Mouse (Mus musculus) ES-E14 (cell line): Measurements from ENCODE around the gene Tnnc1. TPM values are rescaled to one million over a fixed set of nuclear protein-coding genes. Genes with fewer than 3 reads are reported as not detected.

Source experiments
- DNase-seq: peaks from one replicate; pipeline ENCODE4 v3.0.0-alpha.2; 2013; ENCODE audit warnings: low read depth, low spot score
- H3K27ac ChIP-seq: 2 replicates; pipeline ENCODE4 v1.5.1; 2012; ENCODE audit warnings: low read depth, mild to moderate bottlenecking, low read length, moderate library complexity, mixed read lengths; ENCODE audit not compliant: poor library complexity, insufficient read depth, severe bottlenecking
- H3K36me3 ChIP-seq: 2 replicates; pipeline ENCODE4 v1.6.1; 2012; ENCODE audit warnings: mild to moderate bottlenecking, low read length, moderate library complexity, mixed read lengths; ENCODE audit not compliant: control insufficient read depth, poor library complexity, insufficient read depth, severe bottlenecking
- H3K4me1 ChIP-seq, 2 experiments: fragments of 150-350 bp in 1 of 2; sonication (generic) in 1 of 2; 2 replicates each; pipeline ENCODE4 v1.6.1; 2012; ENCODE audit warnings: low read length in 2 of 2, mild to moderate bottlenecking in 1 of 2, mixed read lengths in 1 of 2; ENCODE audit not compliant: control insufficient read depth in 2 of 2, insufficient read depth in 2 of 2, poor library complexity in 1 of 2
- H3K4me3 ChIP-seq, 2 experiments: fragments of 150-350 bp in 1 of 2; sonication (generic) in 1 of 2; 2 replicates each; pipeline ENCODE4 v1.5.1; 2012; ENCODE audit warnings: low read length in 2 of 2, low read depth in 1 of 2, mild to moderate bottlenecking in 1 of 2, mixed read lengths in 1 of 2; ENCODE audit not compliant: insufficient read depth in 1 of 2, poor library complexity in 1 of 2, severe bottlenecking in 1 of 2
- H3K9ac ChIP-seq: 2 replicates; pipeline ENCODE4 v1.6.1; 2012; ENCODE audit warnings: low read depth, mild to moderate bottlenecking, low read length, mixed read lengths; ENCODE audit not compliant: poor library complexity, insufficient read depth, severe bottlenecking
- H3K9me3 ChIP-seq: fragments of 150-350 bp; sonication (generic); 2 replicates; pipeline ENCODE4 v1.6.1; 2012; ENCODE audit warnings: low read depth, mild to moderate bottlenecking, low read length; ENCODE audit not compliant: control insufficient read depth, insufficient read depth
- CHD2 ChIP-seq: IDR thresholded peaks from 2 replicates; pipeline ENCODE4 v1.6.1; 2014; ENCODE audit warnings: mild to moderate bottlenecking, low read depth, low read length, inconsistent platforms
- HCFC1 ChIP-seq: IDR thresholded peaks from 2 replicates; pipeline ENCODE4 v1.6.1; 2012; ENCODE audit warnings: low read length, inconsistent platforms, borderline replicate concordance; ENCODE audit not compliant: insufficient read depth
- MAFK ChIP-seq: IDR thresholded peaks from 2 replicates; pipeline ENCODE4 v1.6.1; 2014; ENCODE audit warnings: mild to moderate bottlenecking, low read depth, low read length, inconsistent platforms; ENCODE audit not compliant: insufficient read depth
- ZC3H11A ChIP-seq: IDR thresholded peaks from 2 replicates; pipeline ENCODE4 v1.6.1; 2012; ENCODE audit warnings: low read depth, mild to moderate bottlenecking, inconsistent platforms, low read length, borderline replicate concordance
- ZNF384 ChIP-seq: IDR thresholded peaks from 2 replicates; pipeline ENCODE4 v1.6.1; 2012; ENCODE audit warnings: low read depth, low read length, inconsistent platforms
- in situ Hi-C, 2 experiments: fragments of 600-800 bp; cut with MboI; formaldehyde crosslinking; loops; one replicate each; pipeline ENCODE4 v1.15.1; 2025; ENCODE audit warnings: low sequenced_read_pairs in 2 of 2, inconsistent platforms in 1 of 2; ENCODE audit not compliant: unreplicated experiment in 2 of 2
- total RNA-seq: library from RNA; depleted of rRNA; stranded (reverse); fragments of 300-350 nt; gene quantifications from 2 replicates; pipeline ENCODE4 v1.2.3, GENCODE M21; 2012

Tnnc1 gene
- total RNA-seq, 1 experiment: 2.6 TPM

DNA sequence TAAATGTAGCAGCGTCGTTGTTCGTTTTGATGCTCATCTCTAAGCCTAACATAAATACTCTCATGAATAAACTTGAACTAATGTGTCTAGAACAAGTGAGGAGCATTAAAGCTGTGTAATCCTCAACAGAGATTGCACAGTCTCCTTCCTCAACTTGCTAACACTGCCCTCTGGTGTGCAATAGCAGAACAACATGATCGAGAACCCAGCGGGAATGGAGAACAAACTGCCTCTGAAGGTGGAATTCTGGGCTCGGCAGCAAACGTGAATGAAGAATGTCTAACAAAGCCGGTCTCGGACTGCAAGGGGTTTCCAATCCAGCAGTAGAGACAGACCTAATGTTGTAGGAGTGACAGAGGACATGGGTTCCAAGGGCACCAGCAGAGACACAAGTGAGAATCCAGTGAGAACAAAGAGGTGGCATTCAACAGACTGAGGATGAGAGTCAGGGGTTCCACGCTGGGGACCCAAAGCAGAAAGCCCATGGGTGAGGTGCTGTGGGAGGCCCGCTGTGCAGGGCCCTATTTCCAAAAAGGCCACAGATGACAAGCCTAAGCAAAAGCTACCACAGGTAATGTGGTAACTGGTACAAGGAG, 26.0 kb downstream of the Tnnc1 start:
- in situ Hi-C loops: no loop called here
- Histone ChIP-seq H3K4me1 (peaks cover 0 to 5% of the 10 kb centered on the region in 2 experiments; a peak in 1 of 4 replicates), H3K36me3 (no peaks in the 10 kb centered on the region), H3K4me3 (peak overlapping the region; percentile 37 to 38; a peak in 3 of 4 replicates), H3K27ac (no peak overlapping the region), H3K9me3 (no peaks in the 10 kb centered on the region), H3K9ac (peak overlapping the region; percentile 16)
- DNase-seq: peak; percentile 88
- no peak for TF ChIP-seq MAFK

- in situ Hi-C loops: no loop called here
- no peak for DNase-seq
- Histone ChIP-seq H3K9ac (no peak overlapping the region), H3K27ac (no peak overlapping the region), H3K4me1 (peaks cover 0 to 5% of the 10 kb centered on the region in 2 experiments; a peak in 1 of 4 replicates), H3K9me3 (no peaks in the 10 kb centered on the region), H3K4me3 (no peak overlapping the region), H3K36me3 (no peaks in the 10 kb centered on the region)
- TF ChIP-seq HCFC1 (no peak), ZC3H11A (no peak), MAFK (no peak), ZNF384 (no peak), CHD2 (no peak)
Observed at GRCm38 (mm10) chr14:31237101-31237882, 29.2 kb downstream of the Tnnc1 start.

DNA sequence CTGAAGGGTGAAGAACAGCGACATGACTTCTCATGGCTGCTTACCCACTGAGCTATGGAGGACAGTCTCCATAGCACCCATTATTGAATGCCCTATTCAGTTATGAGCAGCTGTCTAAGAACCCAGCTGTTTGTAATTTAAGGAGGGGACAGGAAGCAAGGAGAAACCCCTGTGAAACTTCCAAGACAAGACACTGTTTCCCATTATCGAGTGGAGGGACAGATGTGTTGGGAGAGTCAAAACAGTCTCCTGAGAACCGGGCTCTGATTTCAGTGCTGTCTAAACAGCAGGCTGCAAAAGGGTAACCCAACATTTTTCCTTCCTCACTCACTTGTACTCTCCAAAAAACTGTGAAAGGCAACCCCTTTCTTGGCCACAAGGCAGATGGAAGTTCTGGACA, 32.4 kb downstream of the Tnnc1 start:
- H3K36me3 ChIP-seq: no peaks in the 10 kb centered on the region
- DNase-seq: no peak
- H3K9me3 ChIP-seq: no peaks in the 10 kb centered on the region
- in situ Hi-C loops: no loop called here
- no peaks in the 10 kb centered on the region for H3K4me1 ChIP-seq
- H3K4me3 ChIP-seq: no peak overlapping the region
- no peak overlapping the region for H3K9ac ChIP-seq
- TF ChIP-seq HCFC1 (no peak), CHD2 (no peak), ZNF384 (no peak), ZC3H11A (no peak), MAFK (no peak)
- no peak overlapping the region for H3K27ac ChIP-seq

DNA sequence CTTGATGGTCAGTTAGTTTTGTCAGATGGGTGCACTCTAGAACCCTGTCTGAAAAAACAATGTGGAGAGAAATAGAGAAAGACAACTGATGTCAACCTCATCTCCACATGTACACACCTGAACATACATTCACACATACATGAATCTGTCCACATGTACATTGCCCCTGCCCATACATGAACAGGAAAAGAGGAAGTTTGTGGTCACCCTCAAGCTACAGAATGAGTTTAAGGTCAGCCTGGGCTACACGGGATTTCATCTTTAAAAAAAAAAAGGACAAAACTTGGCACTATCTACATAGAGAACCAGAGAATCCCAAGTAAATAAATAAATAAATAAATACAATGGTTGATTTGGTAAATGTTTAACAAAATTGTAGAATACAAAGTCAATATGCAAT, 36.7 kb downstream of the Tnnc1 start:
- no peak overlapping the region for H3K4me3 ChIP-seq
- no peak overlapping the region for H3K27ac ChIP-seq
- H3K36me3 ChIP-seq: no peaks in the 10 kb centered on the region
- no peak for DNase-seq
- H3K4me1 ChIP-seq: no peaks in the 10 kb centered on the region
- H3K9ac ChIP-seq: no peak overlapping the region
- in situ Hi-C loops: no loop called here
- TF ChIP-seq ZC3H11A: no peak
- no peak for TF ChIP-seq HCFC1
- TF ChIP-seq ZNF384: no peak
- TF ChIP-seq CHD2: no peak
- TF ChIP-seq MAFK: no peak
- no peaks in the 10 kb centered on the region for H3K9me3 ChIP-seq
